8 mouse cellular contexts compared by ENCODE assay signal in genomic region chr7:120203789-120204188, GRCm38 (mm10). TPM values are rescaled to one million over a fixed set of nuclear protein-coding genes. Genes with fewer than 3 reads are reported as not detected.
DNase-seq lines count a peak whose midpoint lies in the region; ATAC-seq and TF ChIP-seq lines count a peak whose summit lies in the region.

Abca14 (plus strand) TSS chr7:120203961.

- no peak within 1 kb of the TSS for H3K4me3 ChIP-seq in liver, embryonic 14.5 days (ENCODE audit: insufficient read depth in 1 of 2, low read depth in 2 of 2, low read length in 2 of 2)
- no peak within 1 kb of the TSS for H3K4me3 ChIP-seq in neural tube, embryonic 13.5 days

- no peaks in the 10 kb centered on the region for H3K4me1 ChIP-seq in liver, embryonic 14.5 days (replicated peaks; ENCODE audit: control insufficient read depth in 2 of 2, insufficient read depth in 2 of 2, low read length in 1 of 2)
- peaks cover 12% of the 10 kb centered on the region for H3K4me1 ChIP-seq in neural tube, embryonic 13.5 days (replicated peaks)

- 0 out of 2 replicates have a peak, but pooled peaks cover 2% of the 10 kb centered on the region for H3K27me3 ChIP-seq in liver, embryonic 14.5 days (ENCODE audit: control insufficient read depth, insufficient read depth, low read length)
- H3K27me3 ChIP-seq in neural tube, embryonic 13.5 days, result peaks cover 40% of the 10 kb centered on the region

- peak; percentile 91 for DNase-seq in Muller cell, postnatal 12 days (ENCODE audit: inconsistent ontology term)
- DNase-seq in cerebellum, adult 9-11 months, result peak; percentile 71
- peak; percentile 38 to 92 for DNase-seq in frontal cortex, adult 2 months (ENCODE audit: extremely low spot score in 1 of 2, low spot score in 1 of 2)
- DNase-seq in heart, postnatal 4 days, result peak; percentile 90
- DNase-seq in layer of hippocampus, adult 11-12 months (ENCODE audit: low spot score), result peak; percentile 89
- no peak for DNase-seq in liver, embryonic 14.5 days (ENCODE audit: low read depth in 3 of 3, low spot score in 3 of 3)
- peak; percentile 62 for DNase-seq in thymus, postnatal 4 days

- H3K4me2 ChIP-seq in liver, embryonic 14.5 days (ENCODE audit: low read depth), result no peak within 1 kb of the TSS
- H3K4me2 ChIP-seq in neural tube, embryonic 13.5 days, result peak within 1 kb of the TSS; percentile 20; the same call in 1 of the 2 replicates

- no peaks in the 10 kb centered on the region for H3K36me3 ChIP-seq in liver, embryonic 14.5 days (replicated peaks; ENCODE audit: control insufficient read depth, insufficient read depth, low read depth)
- no peaks in the 10 kb centered on the region for H3K36me3 ChIP-seq in neural tube, embryonic 13.5 days

- H3K9me3 ChIP-seq in liver, embryonic 14.5 days (ENCODE audit: control insufficient read depth, low read length), result no peaks in the 10 kb centered on the region
- no peaks in the 10 kb centered on the region for H3K9me3 ChIP-seq in neural tube, embryonic 13.5 days

- H3K9ac ChIP-seq in liver, embryonic 14.5 days (replicated peaks), result no peak within 1 kb of the TSS
- H3K9ac ChIP-seq in neural tube, embryonic 13.5 days, result no peak within 1 kb of the TSS

- TF ChIP-seq EP300 in liver, embryonic 14.5 days (IDR thresholded peaks at IDR 0.05; ENCODE audit: low read depth), result no peak

- peak; percentile 31; the same call in 1 of the 2 replicates for ATAC-seq in liver, embryonic 14.5 days (ENCODE audit: insufficient read depth)
- peak; percentile 65; the same call in 1 of the 2 replicates for ATAC-seq in neural tube, embryonic 13.5 days (ENCODE audit: low read depth)

- peak; percentile 90 for TF ChIP-seq CTCF in liver, embryonic 14.5 days (IDR thresholded peaks at IDR 0.05; ENCODE audit: low read depth)

- no peak within 1 kb of the TSS for H3K27ac ChIP-seq in liver, embryonic 14.5 days
- H3K27ac ChIP-seq in neural tube, embryonic 13.5 days (replicated peaks), result no peak within 1 kb of the TSS

- WGBS in liver, embryonic 14.5 days (ENCODE audit: insufficient replicate concordance), result 6% methylated on average over 26 of the region's 26 CpGs
- 6% methylated on average over 26 of the region's 26 CpGs for WGBS in neural tube, embryonic 13.5 days

RNA-seq across cellular contexts. Expression of gene Abca14, which starts in this region (rescaled TPM):
- polyA plus RNA-seq in frontal cortex, adult 2 months (2012; rRNA removed), result 0.02 TPM in 1 of 2 replicates, not detected in the other
- under 1 TPM in 1 of 2 experiments, not detected in 1; 0.20 TPM for total RNA-seq in heart, postnatal 4 days (2021)
- 0.03 and 0.04 TPM in 2 replicates for polyA plus RNA-seq in liver, embryonic 14.5 days (2012; rRNA removed)
- not detected in 2 replicates for polyA plus RNA-seq in liver, embryonic 14.5 days (2014; fragmentation: Nextera tagmentation; extraction: Ambion mirVana)
- not detected in 2 replicates for polyA plus RNA-seq in neural tube, embryonic 13.5 days (2015; fragmentation: Nextera tagmentation; extraction: Ambion mirVana)

Comparison
In these comparisons a context has a peak if more than half of its experiments do, and no peak if none do; other contexts are left out.
1. Peak in DNase-seq in frontal cortex, adult 2 months; RNA of the gene not detected or under 1 TPM.
2. Peak in DNase-seq in heart, postnatal 4 days; RNA of the gene not detected or under 1 TPM.
3. Peak in ATAC-seq in liver, embryonic 14.5 days; RNA of the gene not detected or under 1 TPM.
4. Peak in ATAC-seq and H3K4me2 ChIP-seq in neural tube, embryonic 13.5 days; RNA of the gene not detected or under 1 TPM.
5. DNase-seq: peak in Muller cell, postnatal 12 days (single experiment), cerebellum, adult 9-11 months (single experiment), layer of hippocampus, adult 11-12 months (single experiment) and thymus, postnatal 4 days (single experiment); none in liver, embryonic 14.5 days (0 of 3).